Mouse (Mus musculus): ENCODE data around the gene Galnt18. TPM values are rescaled to one million over a fixed set of nuclear protein-coding genes. Genes with fewer than 3 reads are reported as not detected.

The Galnt18 gene
- polyA plus RNA-seq, 1 experiment = 13.4 TPM

GRCm38 (mm10) chr7:111736365-111736764 lies 43.4 kb downstream of the Galnt18 start:
- no peak for TF ChIP-seq POLR2A (IDR thresholded peaks at IDR 0.05; ENCODE audit: borderline replicate concordance, extremely low read depth, insufficient read depth, insufficient read length, poor library complexity, severe bottlenecking)
- no peak for TF ChIP-seq CTCF (IDR thresholded peaks at IDR 0.05; ENCODE audit: borderline replicate concordance, extremely low read depth, insufficient read depth, insufficient read length)

GRCm38 (mm10) chr7:111730346-111731269 lies 49.2 kb downstream of the Galnt18 start:
- DNase-seq (ENCODE audit: low read depth) = no peak
- TF ChIP-seq CTCF (IDR thresholded peaks at IDR 0.05; ENCODE audit: borderline replicate concordance, extremely low read depth, insufficient read depth, insufficient read length) (no peak), POLR2A (IDR thresholded peaks at IDR 0.05; ENCODE audit: borderline replicate concordance, extremely low read depth, insufficient read depth, insufficient read length, poor library complexity, severe bottlenecking) (no peak)

More at GRCm38 (mm10) chr7:111736365-111736764, 43.4 kb downstream of the Galnt18 start:
- DNase-seq (ENCODE audit: low read depth) = peak; percentile 19

GRCm38 (mm10) chr7:111726928-111727327 lies 52.8 kb downstream of the Galnt18 start:
- DNase-seq (ENCODE audit: low read depth) = no peak

GRCm38 (mm10) chr7:111724730-111725129 lies 55.0 kb downstream of the Galnt18 start:
- no peak for DNase-seq (ENCODE audit: low read depth)
- TF ChIP-seq CTCF (IDR thresholded peaks at IDR 0.05; ENCODE audit: borderline replicate concordance, extremely low read depth, insufficient read depth, insufficient read length) = no peak
- no peak for TF ChIP-seq POLR2A (IDR thresholded peaks at IDR 0.05; ENCODE audit: borderline replicate concordance, extremely low read depth, insufficient read depth, insufficient read length, poor library complexity, severe bottlenecking)

More at GRCm38 (mm10) chr7:111726928-111727327, 52.8 kb downstream of the Galnt18 start:
- TF ChIP-seq CTCF (IDR thresholded peaks at IDR 0.05; ENCODE audit: borderline replicate concordance, extremely low read depth, insufficient read depth, insufficient read length) (no peak), POLR2A (IDR thresholded peaks at IDR 0.05; ENCODE audit: borderline replicate concordance, extremely low read depth, insufficient read depth, insufficient read length, poor library complexity, severe bottlenecking) (no peak)

GRCm38 (mm10) chr7:111724004-111724403 lies 55.8 kb downstream of the Galnt18 start:
- no peak for DNase-seq (ENCODE audit: low read depth)
- TF ChIP-seq CTCF (IDR thresholded peaks at IDR 0.05; ENCODE audit: borderline replicate concordance, extremely low read depth, insufficient read depth, insufficient read length) (no peak), POLR2A (IDR thresholded peaks at IDR 0.05; ENCODE audit: borderline replicate concordance, extremely low read depth, insufficient read depth, insufficient read length, poor library complexity, severe bottlenecking) (no peak)

GRCm38 (mm10) chr7:111721308-111721698 lies 58.5 kb downstream of the Galnt18 start:
- TF ChIP-seq POLR2A (IDR thresholded peaks at IDR 0.05; ENCODE audit: borderline replicate concordance, extremely low read depth, insufficient read depth, insufficient read length, poor library complexity, severe bottlenecking) (no peak), CTCF (IDR thresholded peaks at IDR 0.05; ENCODE audit: borderline replicate concordance, extremely low read depth, insufficient read depth, insufficient read length) (no peak)
- no peak for DNase-seq (ENCODE audit: low read depth)

GRCm38 (mm10) chr7:111720511-111721307 lies 59.1 kb downstream of the Galnt18 start:
- no peak for TF ChIP-seq CTCF (IDR thresholded peaks at IDR 0.05; ENCODE audit: borderline replicate concordance, extremely low read depth, insufficient read depth, insufficient read length)
- no peak for TF ChIP-seq POLR2A (IDR thresholded peaks at IDR 0.05; ENCODE audit: borderline replicate concordance, extremely low read depth, insufficient read depth, insufficient read length, poor library complexity, severe bottlenecking)
- DNase-seq (ENCODE audit: low read depth) = peak; percentile 80

GRCm38 (mm10) chr7:111718900-111719299 lies 60.9 kb downstream of the Galnt18 start:
- no peak for DNase-seq (ENCODE audit: low read depth)
- TF ChIP-seq POLR2A (IDR thresholded peaks at IDR 0.05; ENCODE audit: borderline replicate concordance, extremely low read depth, insufficient read depth, insufficient read length, poor library complexity, severe bottlenecking) (no peak), CTCF (IDR thresholded peaks at IDR 0.05; ENCODE audit: borderline replicate concordance, extremely low read depth, insufficient read depth, insufficient read length) (no peak)

GRCm38 (mm10) chr7:111714639-111715360 lies 65.0 kb downstream of the Galnt18 start:
- no peak for DNase-seq (ENCODE audit: low read depth)
- no peak for TF ChIP-seq CTCF (IDR thresholded peaks at IDR 0.05; ENCODE audit: borderline replicate concordance, extremely low read depth, insufficient read depth, insufficient read length)

- TF ChIP-seq POLR2A (IDR thresholded peaks at IDR 0.05; ENCODE audit: borderline replicate concordance, extremely low read depth, insufficient read depth, insufficient read length, poor library complexity, severe bottlenecking) (no peak), CTCF (IDR thresholded peaks at IDR 0.05; ENCODE audit: borderline replicate concordance, extremely low read depth, insufficient read depth, insufficient read length) (no peak)
- no peak for DNase-seq (ENCODE audit: low read depth)
Observed at GRCm38 (mm10) chr7:111713828-111714600, 65.8 kb downstream of the Galnt18 start.
